Mouse (Mus musculus) heart, postnatal 36 days (tissue): ENCODE measurements around the gene Med16. TPM values are rescaled to one million over a fixed set of nuclear protein-coding genes. Genes with fewer than 3 reads are reported as not detected.

Source experiments
- DNase-seq, 2 experiments: peaks; one replicate each; pipeline ENCODE4 v3.0.0; 2021 to 2022
- intact Hi-C: fragments of 180-260 bp; cut with DNase I; formaldehyde crosslinking; loops from one replicate; pipeline ENCODE4 v1.15.1; 2025
- total RNA-seq, 2 experiments: library from RNA; stranded (reverse); gene quantifications; 2 replicates each; pipeline ENCODE4 v1.2.3; 2021

Med16 gene
- 10 to 100 TPM; 53.0 to 53.2 TPM for total RNA-seq

- peak; percentile 94 to 98 for DNase-seq
- intact Hi-C loops = no loop called here
These were observed at the start of gene Med16 for GRCm38 (mm10) chr10:79908167-79909091. Gene Med16 (minus strand): TSS chr10:79908923.

- intact Hi-C loops = loop anchor here (1.0 to 2.0 kb wide), 3 partner anchors 33 to 123 kb away; no protein-coding TSS in a partner anchor
- peak; percentile 83 to 86 for DNase-seq
These were observed 49.6 kb upstream of the Med16 start for GRCm38 (mm10) chr10:79958140-79958816.

GRCm38 (mm10) chr10:79956643-79957154 lies 48.0 kb upstream of the Med16 start:
- intact Hi-C loops = no loop called here
- DNase-seq = no peak

- no peak for DNase-seq
- intact Hi-C loops = no loop called here
These were observed 47.0 kb upstream of the Med16 start for GRCm38 (mm10) chr10:79955691-79956090.

- intact Hi-C loops = loop anchor here (1.0 kb wide), 1 partner anchor 29 kb away; no protein-coding TSS in a partner anchor
- peak in 1 of 2 experiments; percentile 60 for DNase-seq
These were observed 45.2 kb upstream of the Med16 start for GRCm38 (mm10) chr10:79953946-79954345.

GRCm38 (mm10) chr10:79950661-79951060 lies 41.9 kb upstream of the Med16 start:
- no peak for DNase-seq
- intact Hi-C loops = no loop called here

- DNase-seq = no peak
- intact Hi-C loops = no loop called here
These were observed 41.1 kb upstream of the Med16 start for GRCm38 (mm10) chr10:79949873-79950272.

- DNase-seq = no peak
- intact Hi-C loops = no loop called here
These were observed 38.8 kb upstream of the Med16 start for GRCm38 (mm10) chr10:79947502-79947901.

- intact Hi-C loops = no loop called here
- no peak for DNase-seq
These were observed 38.1 kb upstream of the Med16 start for GRCm38 (mm10) chr10:79946752-79947322.

GRCm38 (mm10) chr10:79945507-79946234 lies 36.9 kb upstream of the Med16 start:
- intact Hi-C loops = no loop called here
- no peak for DNase-seq

GRCm38 (mm10) chr10:79943471-79943901 lies 34.8 kb upstream of the Med16 start:
- intact Hi-C loops = no loop called here
- no peak for DNase-seq

GRCm38 (mm10) chr10:79942988-79943387 lies 34.3 kb upstream of the Med16 start:
- intact Hi-C loops = no loop called here
- DNase-seq = no peak

GRCm38 (mm10) chr10:79940749-79941148 lies 32.0 kb upstream of the Med16 start:
- DNase-seq = peak in 1 of 2 experiments; percentile 29
- intact Hi-C loops = no loop called here

GRCm38 (mm10) chr10:79937775-79938526 lies 29.2 kb upstream of the Med16 start:
- intact Hi-C loops = no loop called here
- no peak for DNase-seq

- peak; percentile 79 to 84 for DNase-seq
- intact Hi-C loops = no loop called here
These were observed 28.3 kb upstream of the Med16 start for GRCm38 (mm10) chr10:79936911-79937441.

- no peak for DNase-seq
- intact Hi-C loops = no loop called here
These were observed 27.7 kb upstream of the Med16 start for GRCm38 (mm10) chr10:79936284-79936910.

GRCm38 (mm10) chr10:79934794-79935569 lies 26.3 kb upstream of the Med16 start:
- intact Hi-C loops = no loop called here
- no peak for DNase-seq

GRCm38 (mm10) chr10:79934272-79934721 lies 25.6 kb upstream of the Med16 start:
- DNase-seq = peak; percentile 89 to 91
- intact Hi-C loops = no loop called here
